Mouse (Mus musculus): ENCODE measurements at regions not wholly inside any gene's neighbourhood (a gene's known extent, or its start where the extent isn't known, plus 50 kb on each side); places are given as distances from the start of the nearest gene placed in this dataset.

DNA sequence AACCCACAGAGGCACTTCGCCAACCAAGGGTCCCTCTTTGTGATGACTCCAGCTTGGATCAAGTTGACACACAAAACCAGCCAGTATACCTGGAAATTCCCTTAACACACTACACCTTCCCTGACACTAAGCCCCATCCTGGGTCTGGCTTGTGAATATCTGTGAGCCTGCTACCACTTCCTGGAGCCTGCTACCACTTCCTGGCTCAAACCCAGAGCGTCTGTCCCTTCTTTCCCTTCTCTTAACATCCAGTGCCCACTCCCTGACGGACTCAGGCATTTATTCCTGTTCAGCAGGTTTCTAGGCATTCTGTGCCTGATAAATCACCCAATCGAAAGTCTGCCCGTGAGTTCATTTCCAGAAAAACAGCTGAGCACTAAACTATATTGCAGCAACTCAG is 81.8 kb upstream of the Cop1 start:
- Histone ChIP-seq H3K9ac (ENCODE audit: low read depth, poor library complexity, severe bottlenecking) (no peak overlapping the region), H3K4me1 (ENCODE audit: control insufficient read depth, insufficient read depth, low read length) (no peaks in the 10 kb centered on the region), H3K27ac (ENCODE audit: insufficient read depth, low read length) (no peak overlapping the region), H3K27me3 (ENCODE audit: control insufficient read depth, insufficient read depth, low read length, poor library complexity, severe bottlenecking) (no peaks in the 10 kb centered on the region), H3K9me3 (replicated peaks; ENCODE audit: control insufficient read depth, insufficient read depth, low read length, poor library complexity, severe bottlenecking) (no peaks in the 10 kb centered on the region), H3K36me3 (ENCODE audit: control insufficient read depth, insufficient read depth, low read length, poor library complexity, severe bottlenecking) (no peaks in the 10 kb centered on the region), H3K4me3 (ENCODE audit: low read depth, low read length) (no peak overlapping the region)
- TF ChIP-seq CTCF (IDR thresholded peaks at IDR 0.05; ENCODE audit: low read depth, low read length) = no peak
- no peak for TF ChIP-seq POLR2A (IDR thresholded peaks at IDR 0.05; ENCODE audit: insufficient read depth, low read length)
- no peak for TF ChIP-seq EP300 (IDR thresholded peaks at IDR 0.05; ENCODE audit: insufficient read depth, low read depth, low read length)

DNA sequence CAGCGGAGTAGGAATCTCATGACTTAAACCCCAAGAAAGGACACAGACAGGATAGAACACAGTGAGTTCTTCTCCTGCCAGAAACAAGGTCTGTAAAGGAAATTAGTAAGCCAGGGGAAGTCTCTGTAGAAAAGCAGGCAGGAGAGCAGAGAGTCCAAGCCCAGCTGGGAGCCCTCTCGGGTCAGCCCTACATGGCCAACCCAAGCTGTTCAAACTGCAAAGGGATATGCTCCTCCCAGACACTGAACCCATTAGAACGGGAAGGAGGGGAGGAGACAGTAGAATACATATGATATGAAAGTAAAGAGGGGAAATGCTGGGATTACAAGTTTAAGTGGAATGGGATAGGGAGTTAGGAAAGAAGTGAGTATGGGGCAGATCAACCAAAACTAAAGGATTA is 75.7 kb upstream of the Cop1 start:
- Histone ChIP-seq H3K4me3 (ENCODE audit: low read depth, low read length) (no peak overlapping the region), H3K4me1 (ENCODE audit: control insufficient read depth, insufficient read depth, low read length) (no peaks in the 10 kb centered on the region), H3K9ac (ENCODE audit: low read depth, poor library complexity, severe bottlenecking) (no peak overlapping the region), H3K36me3 (ENCODE audit: control insufficient read depth, insufficient read depth, low read length, poor library complexity, severe bottlenecking) (no peaks in the 10 kb centered on the region), H3K27ac (ENCODE audit: insufficient read depth, low read length) (no peak overlapping the region), H3K27me3 (ENCODE audit: control insufficient read depth, insufficient read depth, low read length, poor library complexity, severe bottlenecking) (no peaks in the 10 kb centered on the region), H3K9me3 (replicated peaks; ENCODE audit: control insufficient read depth, insufficient read depth, low read length, poor library complexity, severe bottlenecking) (no peaks in the 10 kb centered on the region)
- no peak for TF ChIP-seq POLR2A (IDR thresholded peaks at IDR 0.05; ENCODE audit: insufficient read depth, low read length)
- TF ChIP-seq CTCF (IDR thresholded peaks at IDR 0.05; ENCODE audit: low read depth, low read length) = no peak
- no peak for TF ChIP-seq EP300 (IDR thresholded peaks at IDR 0.05; ENCODE audit: insufficient read depth, low read depth, low read length)

DNA sequence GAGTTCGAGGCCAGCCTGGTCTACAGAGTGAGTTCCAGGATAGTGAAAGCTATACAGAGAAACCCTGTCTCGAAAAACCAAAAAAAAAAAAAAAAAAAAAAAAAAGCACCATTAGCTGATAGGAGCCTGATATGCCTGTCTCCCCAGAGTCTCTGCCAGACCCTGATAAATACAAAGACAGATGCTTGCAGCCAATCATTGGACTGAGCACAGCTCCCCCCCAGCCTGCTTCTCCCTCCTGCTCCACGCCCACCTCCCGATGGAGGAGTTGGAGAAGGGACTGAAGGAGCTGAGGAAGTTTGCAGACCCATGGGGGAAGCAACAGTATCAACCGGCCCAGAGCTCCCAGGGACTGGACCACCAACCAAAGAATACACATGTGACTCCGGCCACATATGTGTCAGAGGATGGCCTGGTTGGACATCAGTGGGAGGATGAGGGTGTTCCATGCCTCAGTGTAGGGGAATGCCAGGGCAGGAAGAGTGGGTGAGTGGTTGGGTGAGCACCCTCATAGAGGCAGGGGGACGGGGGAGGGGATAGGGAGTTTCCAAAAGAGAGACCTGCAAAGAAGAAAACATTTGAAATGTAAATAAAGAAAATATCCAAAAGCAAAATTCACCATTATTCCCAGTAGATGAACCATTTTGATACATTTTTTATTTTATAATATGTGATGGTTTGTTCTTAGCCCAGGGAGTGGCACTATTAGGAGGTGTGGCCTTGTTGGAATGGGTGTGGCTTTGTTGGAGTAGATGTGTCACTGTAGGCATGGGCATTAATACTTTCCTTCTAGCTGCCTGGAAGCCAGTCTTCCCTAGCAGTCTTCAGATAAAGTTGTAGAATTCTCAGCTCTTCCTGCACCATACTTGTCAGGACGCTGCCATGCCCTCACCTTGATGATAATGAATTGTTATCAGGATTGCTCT is 71.8 kb upstream of the Cop1 start:
- no peak overlapping the region for H3K9ac ChIP-seq (ENCODE audit: low read depth, poor library complexity, severe bottlenecking)
- no peak overlapping the region for H3K4me3 ChIP-seq (ENCODE audit: low read depth, low read length)
- H3K27me3 ChIP-seq (ENCODE audit: control insufficient read depth, insufficient read depth, low read length, poor library complexity, severe bottlenecking) = no peaks in the 10 kb centered on the region
- no peaks in the 10 kb centered on the region for H3K9me3 ChIP-seq (replicated peaks; ENCODE audit: control insufficient read depth, insufficient read depth, low read length, poor library complexity, severe bottlenecking)
- H3K36me3 ChIP-seq (ENCODE audit: control insufficient read depth, insufficient read depth, low read length, poor library complexity, severe bottlenecking) = no peaks in the 10 kb centered on the region
- H3K4me1 ChIP-seq (ENCODE audit: control insufficient read depth, insufficient read depth, low read length) = no peaks in the 10 kb centered on the region
- no peak for TF ChIP-seq CTCF (IDR thresholded peaks at IDR 0.05; ENCODE audit: low read depth, low read length)
- TF ChIP-seq POLR2A (IDR thresholded peaks at IDR 0.05; ENCODE audit: insufficient read depth, low read length) = no peak
- no peak for TF ChIP-seq EP300 (IDR thresholded peaks at IDR 0.05; ENCODE audit: insufficient read depth, low read depth, low read length)
- no peak overlapping the region for H3K27ac ChIP-seq (ENCODE audit: insufficient read depth, low read length)

DNA sequence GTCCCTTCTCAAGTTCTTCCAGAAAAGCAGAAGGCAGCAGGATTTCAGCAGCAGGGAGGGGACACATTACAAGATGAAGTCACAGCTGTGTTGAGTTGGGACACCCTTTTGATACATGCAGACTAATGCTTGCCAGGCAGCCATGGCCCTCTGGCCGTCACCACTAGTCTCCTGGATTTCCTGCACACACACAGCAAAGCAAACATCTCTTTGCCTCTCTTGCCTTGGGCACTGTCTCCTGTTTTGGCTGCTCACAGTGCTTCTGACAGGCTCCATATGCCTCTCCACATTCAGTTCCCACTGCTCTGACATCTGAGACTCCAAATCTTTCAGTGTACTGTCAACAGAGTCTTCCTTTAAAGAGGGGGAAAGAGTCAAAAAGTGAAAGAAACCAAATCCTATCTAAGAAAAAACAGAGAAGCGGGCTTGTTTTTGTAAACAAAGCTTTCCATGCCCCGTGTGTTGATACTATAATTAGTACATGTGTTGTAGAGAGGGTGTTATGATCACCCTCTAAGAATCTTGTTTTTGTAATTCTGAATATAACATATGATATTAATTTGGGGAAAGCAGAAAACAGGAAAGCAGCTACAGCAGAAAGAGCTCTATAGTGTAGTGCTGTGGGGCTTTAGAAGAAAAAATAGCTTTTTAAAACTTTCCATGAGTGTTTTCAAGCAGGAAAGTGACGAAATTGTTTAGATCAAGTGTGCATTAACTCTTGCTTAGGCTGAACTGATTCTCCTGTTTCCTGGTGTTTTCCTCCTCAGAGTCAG is 68.8 kb upstream of the Cop1 start:
- Histone ChIP-seq H3K4me3 (ENCODE audit: low read depth, low read length) (no peak overlapping the region), H3K9me3 (replicated peaks; ENCODE audit: control insufficient read depth, insufficient read depth, low read length, poor library complexity, severe bottlenecking) (no peaks in the 10 kb centered on the region), H3K4me1 (ENCODE audit: control insufficient read depth, insufficient read depth, low read length) (no peaks in the 10 kb centered on the region), H3K27me3 (ENCODE audit: control insufficient read depth, insufficient read depth, low read length, poor library complexity, severe bottlenecking) (no peaks in the 10 kb centered on the region), H3K27ac (ENCODE audit: insufficient read depth, low read length) (no peak overlapping the region), H3K9ac (ENCODE audit: low read depth, poor library complexity, severe bottlenecking) (no peak overlapping the region), H3K36me3 (ENCODE audit: control insufficient read depth, insufficient read depth, low read length, poor library complexity, severe bottlenecking) (no peaks in the 10 kb centered on the region)
- no peak for TF ChIP-seq CTCF (IDR thresholded peaks at IDR 0.05; ENCODE audit: low read depth, low read length)
- no peak for TF ChIP-seq POLR2A (IDR thresholded peaks at IDR 0.05; ENCODE audit: insufficient read depth, low read length)
- TF ChIP-seq EP300 (IDR thresholded peaks at IDR 0.05; ENCODE audit: insufficient read depth, low read depth, low read length) = no peak

DNA sequence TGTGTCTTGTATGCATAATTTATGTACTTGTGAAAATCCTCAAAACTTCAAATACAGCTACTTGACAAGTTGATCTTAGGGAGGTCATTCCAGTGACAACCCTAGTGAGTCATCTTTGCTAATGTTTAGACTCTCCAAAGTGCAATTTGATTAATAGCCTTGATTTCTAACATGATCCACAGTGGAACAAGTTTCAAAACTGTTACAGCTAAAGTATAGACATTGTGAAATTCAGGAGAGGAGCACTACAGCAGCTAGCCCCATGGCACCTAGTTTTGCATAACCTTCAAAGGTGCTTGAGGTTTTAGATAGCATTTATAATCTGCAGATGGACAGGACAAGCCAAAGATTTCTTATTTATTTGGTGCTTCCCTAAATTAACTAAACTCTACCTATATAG is 50.1 kb upstream of the Cop1 start:
- Histone ChIP-seq H3K4me1 (ENCODE audit: control insufficient read depth, insufficient read depth, low read length) (no peaks in the 10 kb centered on the region), H3K27ac (ENCODE audit: insufficient read depth, low read length) (no peak overlapping the region), H3K9ac (ENCODE audit: low read depth, poor library complexity, severe bottlenecking) (no peak overlapping the region), H3K9me3 (replicated peaks; ENCODE audit: control insufficient read depth, insufficient read depth, low read length, poor library complexity, severe bottlenecking) (no peaks in the 10 kb centered on the region), H3K27me3 (ENCODE audit: control insufficient read depth, insufficient read depth, low read length, poor library complexity, severe bottlenecking) (no peaks in the 10 kb centered on the region), H3K36me3 (ENCODE audit: control insufficient read depth, insufficient read depth, low read length, poor library complexity, severe bottlenecking) (no peaks in the 10 kb centered on the region), H3K4me3 (ENCODE audit: low read depth, low read length) (no peak overlapping the region)
- TF ChIP-seq CTCF (IDR thresholded peaks at IDR 0.05; ENCODE audit: low read depth, low read length) = no peak
- TF ChIP-seq POLR2A (IDR thresholded peaks at IDR 0.05; ENCODE audit: insufficient read depth, low read length) = no peak
- no peak for TF ChIP-seq EP300 (IDR thresholded peaks at IDR 0.05; ENCODE audit: insufficient read depth, low read depth, low read length)
